13 mouse cellular contexts compared by ENCODE assay signal in the genomic region with DNA sequence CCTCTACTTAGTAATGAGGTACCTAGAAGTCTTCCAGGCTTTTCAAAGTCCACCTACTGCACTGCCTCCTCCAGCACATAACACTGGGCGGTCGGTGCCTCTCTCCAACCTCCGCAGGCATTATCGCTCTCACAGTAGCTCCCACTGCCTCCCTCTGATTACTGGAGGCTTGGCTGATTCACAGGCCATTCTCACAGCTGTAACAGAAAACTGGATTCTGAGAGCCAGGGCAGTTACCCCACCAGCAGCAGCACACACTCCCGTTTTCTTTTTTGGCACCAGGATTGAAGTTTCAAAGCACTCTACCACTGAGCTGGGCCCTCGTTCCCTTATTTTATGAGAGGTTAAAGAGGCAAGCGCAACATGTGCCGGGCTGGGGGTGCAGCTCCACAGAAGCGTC. TPM values are rescaled to one million over a fixed set of nuclear protein-coding genes. Genes with fewer than 3 reads are reported as not detected.
DNase-seq lines count a peak whose midpoint lies in the region; ATAC-seq lines count a peak whose summit lies in the region.
"Had no signal": no experiment of that assay in that cellular context is flagged by ENCODE, and none has a peak within 500 bp of the region (broad histone marks: within the 10 kb centered on the region; RNA-seq: fewer than 3 reads in every experiment).

No protein-coding gene starts in this region.

- no peak overlapping the region for H3K4me2 ChIP-seq in hindbrain, embryonic 12.5 days (replicated peaks)
- H3K4me2 ChIP-seq in hindbrain, embryonic 16.5 days (ENCODE audit: low read length), result no peak overlapping the region
- H3K4me2 ChIP-seq in liver, embryonic 12.5 days, result peak overlapping the region; percentile 30

- no peaks in the 10 kb centered on the region for H3K27me3 ChIP-seq in hindbrain, embryonic 12.5 days
- H3K27me3 ChIP-seq in hindbrain, embryonic 16.5 days (replicated peaks; ENCODE audit: control insufficient read depth, insufficient read depth, low read length), result no peaks in the 10 kb centered on the region
- H3K27me3 ChIP-seq in liver, embryonic 12.5 days (replicated peaks), result no peaks in the 10 kb centered on the region

- H3K36me3 ChIP-seq in hindbrain, embryonic 12.5 days, result peaks cover 4% of the 10 kb centered on the region; the same call in 1 of the 2 replicates
- H3K36me3 ChIP-seq in hindbrain, embryonic 16.5 days (ENCODE audit: control insufficient read depth, insufficient read depth, low read length), result peaks cover 2% of the 10 kb centered on the region; the same call in 1 of the 2 replicates
- H3K36me3 ChIP-seq in liver, embryonic 12.5 days, result peaks cover 10% of the 10 kb centered on the region

- no peak for ATAC-seq in hindbrain, embryonic 12.5 days (ENCODE audit: low FRiP score)
- ATAC-seq in hindbrain, embryonic 16.5 days, result no peak
- ATAC-seq in liver, embryonic 12.5 days, result no peak

- no peak overlapping the region for H3K27ac ChIP-seq in hindbrain, embryonic 12.5 days
- no peak overlapping the region for H3K27ac ChIP-seq in hindbrain, embryonic 16.5 days (ENCODE audit: low read depth, low read length)
- H3K27ac ChIP-seq in liver, embryonic 12.5 days, result peak overlapping the region; percentile 40; the same call in 1 of the 2 replicates
- H3K27ac ChIP-seq: forebrain, embryonic 10.5 days; hindbrain, embryonic 10.5 days had no signal

- DNase-seq in adrenal gland, postnatal 10 days, result peak; percentile 37
- DNase-seq in adrenal gland, postnatal 14 days, result no peak
- peak; percentile 30 for DNase-seq in NIH3T3 (ENCODE audit: low read depth)
- no peak for DNase-seq in T-cell, adult 2 months (ENCODE audit: low spot score)
- no peak for DNase-seq in embryo, embryonic 10 days (ENCODE audit: low spot score)
- DNase-seq: lung, postnatal 4 days; thymus, adult 2 months had no signal

- peaks cover 24% of the 10 kb centered on the region for H3K4me1 ChIP-seq in hindbrain, embryonic 12.5 days
- peaks cover 20% of the 10 kb centered on the region for H3K4me1 ChIP-seq in hindbrain, embryonic 16.5 days (ENCODE audit: control insufficient read depth, insufficient read depth, low read depth, low read length)
- H3K4me1 ChIP-seq in liver, embryonic 12.5 days, result peaks cover 55% of the 10 kb centered on the region

- H3K9me3 ChIP-seq in hindbrain, embryonic 12.5 days (replicated peaks), result no peaks in the 10 kb centered on the region
- no peaks in the 10 kb centered on the region for H3K9me3 ChIP-seq in hindbrain, embryonic 16.5 days (ENCODE audit: control insufficient read depth, low read length)
- no peaks in the 10 kb centered on the region for H3K9me3 ChIP-seq in liver, embryonic 12.5 days (replicated peaks)
- H3K9me3 ChIP-seq: forebrain, embryonic 10.5 days; G1E; hindbrain, embryonic 10.5 days had no signal

- WGBS in hindbrain, embryonic 12.5 days, result 88% methylated on average over 9 of the region's 9 CpGs
- WGBS in hindbrain, embryonic 16.5 days, result 88% methylated on average over 9 of the region's 9 CpGs
- 63% methylated on average over 9 of the region's 9 CpGs for WGBS in liver, embryonic 12.5 days (ENCODE audit: insufficient replicate concordance)

- peak overlapping the region; percentile 29; the same call in 1 of the 2 replicates for H3K9ac ChIP-seq in hindbrain, embryonic 12.5 days
- H3K9ac ChIP-seq in hindbrain, embryonic 16.5 days (ENCODE audit: low read depth, low read length), result no peak overlapping the region
- H3K9ac ChIP-seq in liver, embryonic 12.5 days, result no peak overlapping the region

- no peak overlapping the region for H3K4me3 ChIP-seq in hindbrain, embryonic 12.5 days
- H3K4me3 ChIP-seq in hindbrain, embryonic 16.5 days (ENCODE audit: low read length), result no peak overlapping the region
- H3K4me3 ChIP-seq in liver, embryonic 12.5 days, result no peak overlapping the region

RNA-seq across cellular contexts. Expression of a gene that starts 3.1 kb away (rescaled TPM):
- 10 to 100 TPM; 24.2 to 30.1 TPM for total RNA-seq in adrenal gland, postnatal 10 days (2021)
- total RNA-seq in adrenal gland, postnatal 14 days (2021), result 30.6 and 30.7 TPM in 2 replicates
- 12.2 and 13.2 TPM in 2 replicates for polyA plus RNA-seq in hindbrain, embryonic 12.5 days (2016; fragmentation: Nextera tagmentation; extraction: Ambion mirVana)
- polyA plus RNA-seq in hindbrain, embryonic 16.5 days (2015; fragmentation: Nextera tagmentation; extraction: Ambion mirVana), result 7.7 and 9.5 TPM in 2 replicates
- 4.6 and 5.1 TPM in 2 replicates for polyA plus RNA-seq in liver, embryonic 12.5 days (2016; fragmentation: Nextera tagmentation; extraction: Ambion mirVana)

Comparison
In these comparisons a context has a peak if more than half of its experiments do, and no peak if none do; other contexts are left out.
1. DNase-seq: peak in adrenal gland, postnatal 10 days (single experiment) and NIH3T3 (single experiment); none in adrenal gland, postnatal 14 days (single experiment), T-cell, adult 2 months (single experiment) and embryo, embryonic 10 days (single experiment).